In genomic region chr10:64086567-64087391, GRCm38 (mm10) we compare ENCODE assay signal across 10 mouse cellular contexts. TPM values are rescaled to one million over a fixed set of nuclear protein-coding genes. Genes with fewer than 3 reads are reported as not detected.
DNase-seq lines count a peak whose midpoint lies in the region; ATAC-seq lines count a peak whose summit lies in the region.
"Had no signal": no experiment of that assay in that cellular context is flagged by ENCODE, and none has a peak within 500 bp of the region (broad histone marks: within the 10 kb centered on the region; RNA-seq: fewer than 3 reads in every experiment).

No protein-coding gene starts in this region.

- no peak overlapping the region for H3K27ac ChIP-seq in kidney, embryonic 16.5 days (ENCODE audit: low read length)
- peak overlapping the region; percentile 18; the same call in 1 of the 2 replicates for H3K27ac ChIP-seq in midbrain, embryonic 16.5 days (ENCODE audit: low read length)

- no peak overlapping the region for H3K9ac ChIP-seq in kidney, embryonic 16.5 days (replicated peaks; ENCODE audit: low read length)
- peak overlapping the region; percentile 54 for H3K9ac ChIP-seq in midbrain, embryonic 16.5 days (ENCODE audit: low read depth, low read length)

- peaks cover 22% of the 10 kb centered on the region for H3K4me1 ChIP-seq in kidney, embryonic 16.5 days (ENCODE audit: insufficient read depth, low read length)
- H3K4me1 ChIP-seq in midbrain, embryonic 16.5 days (ENCODE audit: control insufficient read depth, insufficient read depth, low read length), result peaks cover 6% of the 10 kb centered on the region

- no peaks in the 10 kb centered on the region for H3K36me3 ChIP-seq in kidney, embryonic 16.5 days (ENCODE audit: insufficient read depth, low read length)
- no peaks in the 10 kb centered on the region for H3K36me3 ChIP-seq in midbrain, embryonic 16.5 days (ENCODE audit: control insufficient read depth, insufficient read depth, low read length)
- H3K36me3 ChIP-seq: G1E had no signal

- WGBS in kidney, embryonic 16.5 days, result 3% methylated on average over 12 of the region's 12 CpGs
- WGBS in midbrain, embryonic 16.5 days, result 3% methylated on average over 12 of the region's 12 CpGs

- H3K4me2 ChIP-seq in kidney, embryonic 16.5 days (replicated peaks; ENCODE audit: low read depth, low read length), result peak overlapping the region; percentile 60
- peak overlapping the region; percentile 61 for H3K4me2 ChIP-seq in midbrain, embryonic 16.5 days (ENCODE audit: low read length)

- H3K4me3 ChIP-seq in kidney, embryonic 16.5 days (ENCODE audit: low read length), result 0 out of 2 replicates have a peak overlapping the region, but pooled peaks have one; percentile 10
- peak overlapping the region; percentile 49 for H3K4me3 ChIP-seq in midbrain, embryonic 16.5 days (ENCODE audit: low read depth, low read length)
- H3K4me3 ChIP-seq: myocyte had no signal

- peaks cover 35% of the 10 kb centered on the region for H3K27me3 ChIP-seq in kidney, embryonic 16.5 days (ENCODE audit: insufficient read depth, low read length)
- no peaks in the 10 kb centered on the region for H3K27me3 ChIP-seq in midbrain, embryonic 16.5 days (ENCODE audit: control insufficient read depth, insufficient read depth, low read depth, low read length)

- ATAC-seq in kidney, embryonic 16.5 days (ENCODE audit: low FRiP score, low TSS enrichment), result no peak
- no peak for ATAC-seq in midbrain, embryonic 16.5 days

- no peaks in the 10 kb centered on the region for H3K9me3 ChIP-seq in kidney, embryonic 16.5 days (ENCODE audit: low read length)
- H3K9me3 ChIP-seq in midbrain, embryonic 16.5 days (replicated peaks; ENCODE audit: control insufficient read depth, low read length, poor library complexity, severe bottlenecking), result no peaks in the 10 kb centered on the region

- no peak for DNase-seq in kidney, postnatal 4 days
- DNase-seq in cerebellum, postnatal 14 days, result peak; percentile 38 to 56
- DNase-seq in forelimb bud, embryonic 11.5 days (ENCODE audit: low read depth, low spot score), result peak; percentile 40
- DNase-seq in spleen, postnatal 14 days (ENCODE audit: low spot score in 2 of 2), result no peak
- no peak for DNase-seq in B cell, adult 2 months
- no peak for DNase-seq in adrenal gland, adult 8-10 months

RNA-seq across cellular contexts. Expression of gene Lrrtm3, which starts 3.3 kb away (rescaled TPM):
- 0.35 and 0.53 TPM in 2 replicates for polyA plus RNA-seq in kidney, embryonic 16.5 days (2015; fragmentation: Nextera tagmentation; extraction: Ambion mirVana)
- polyA plus RNA-seq in midbrain, embryonic 16.5 days (2015; fragmentation: Nextera tagmentation; extraction: Ambion mirVana), result 41.9 and 51.7 TPM in 2 replicates
- under 1 TPM; 0.58 to 0.65 (median 0.62) TPM for total RNA-seq in adrenal gland, adult 8-10 months (2022)
- total RNA-seq: G1E had no signal
- polyA plus RNA-seq: G1E had no signal

Comparison
In these comparisons a context has a peak if more than half of its experiments do, and no peak if none do; other contexts are left out.
1. DNase-seq: peak in cerebellum, postnatal 14 days (2 of 2) and forelimb bud, embryonic 11.5 days (single experiment); none in kidney, postnatal 4 days (0 of 2), spleen, postnatal 14 days (0 of 2), B cell, adult 2 months (0 of 2) and adrenal gland, adult 8-10 months (single experiment).
2. RNA of gene Lrrtm3, which starts 3.3 kb away (polyA plus RNA-seq): 41.9 to 51.7 TPM in midbrain, embryonic 16.5 days; 0.35 to 0.53 TPM in kidney, embryonic 16.5 days; every median in the first group is over 10 times any median in the second.